ENCODE assay signal across 11 mouse cellular contexts in the genomic region with DNA sequence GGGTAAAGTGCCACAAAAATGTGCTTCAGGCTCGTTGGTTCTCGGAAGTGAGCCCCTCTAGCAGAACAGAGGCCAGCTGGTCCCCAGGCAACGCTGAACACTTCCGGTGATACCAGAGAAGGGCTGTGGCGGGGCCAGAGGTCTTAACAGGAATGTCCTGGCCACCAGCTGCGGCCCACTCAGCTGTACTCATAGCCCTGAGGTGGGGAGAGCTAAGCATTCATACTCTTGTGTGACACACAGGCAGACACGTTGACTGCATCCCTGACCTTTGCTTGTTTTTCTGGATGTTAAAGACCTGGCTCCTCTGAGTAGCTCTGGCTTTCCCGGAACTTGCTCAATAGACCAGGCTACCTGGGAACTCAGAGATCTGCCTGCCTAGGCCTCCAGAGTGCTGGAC. TPM values are rescaled to one million over a fixed set of nuclear protein-coding genes. Genes with fewer than 3 reads are reported as not detected.
DNase-seq lines count a peak whose midpoint lies in the region; ATAC-seq and TF ChIP-seq lines count a peak whose summit lies in the region.
"Had no signal": no experiment of that assay in that cellular context is flagged by ENCODE, and none has a peak within 500 bp of the region (broad histone marks: within the 10 kb centered on the region; RNA-seq: fewer than 3 reads in every experiment).

No protein-coding gene starts in this region.

- no peaks in the 10 kb centered on the region for H3K9me3 ChIP-seq in kidney, postnatal 0 days (replicated peaks; ENCODE audit: low read length)
- H3K9me3 ChIP-seq: midbrain, embryonic 12.5 days had no signal

- peak overlapping the region; percentile 25; the same call in 1 of the 2 replicates for H3K27ac ChIP-seq in kidney, postnatal 0 days
- H3K27ac ChIP-seq: midbrain, embryonic 12.5 days had no signal

- H3K27me3 ChIP-seq in kidney, postnatal 0 days (ENCODE audit: insufficient read depth, low read length) = no peaks in the 10 kb centered on the region
- H3K27me3 ChIP-seq: midbrain, embryonic 12.5 days had no signal

- H3K4me2 ChIP-seq in kidney, postnatal 0 days (ENCODE audit: low read length) = no peak overlapping the region
- H3K4me2 ChIP-seq: midbrain, embryonic 12.5 days had no signal

- no peak for TF ChIP-seq CTCF in lung, adult 2 months (IDR thresholded peaks at IDR 0.05; ENCODE audit: insufficient read depth, low read length)
- no peak for TF ChIP-seq CTCF in kidney, postnatal 0 days (IDR thresholded peaks at IDR 0.05; ENCODE audit: low read depth)

- WGBS in lung, adult 2 months = 30% methylated on average over 8 of the region's 8 CpGs
- WGBS in kidney, postnatal 0 days = 28% methylated on average over 8 of the region's 8 CpGs

- no peak overlapping the region for H3K9ac ChIP-seq in kidney, postnatal 0 days (ENCODE audit: low read depth, low read length)
- H3K9ac ChIP-seq: midbrain, embryonic 12.5 days had no signal

- peak; percentile 35 to 78 for DNase-seq in adrenal gland, adult (ENCODE audit: inconsistent age in 2 of 2, low spot score in 1 of 2)
- no peak for DNase-seq in adrenal gland, adult 8-10 months
- peak; percentile 10 to 26 for DNase-seq in lung, adult 18-20 months
- no peak for DNase-seq in lung, adult 2 months
- DNase-seq in kidney, postnatal 0 days (ENCODE audit: low spot score) = peak; percentile 88
- peak; percentile 58 for DNase-seq in mesoderm, embryonic 11.5 days (ENCODE audit: low read depth, low spot score)
- DNase-seq in cerebellum, adult 18-20 months = no peak
- DNase-seq in frontal cortex, postnatal 25 days (ENCODE audit: low spot score in 2 of 2) = no peak
- DNase-seq: cerebellum, adult 8-10 months; right cerebral cortex, postnatal 4 days had no signal

- H3K4me1 ChIP-seq in lung, adult 2 months (ENCODE audit: control insufficient read depth, insufficient read depth, low read length) = no peaks in the 10 kb centered on the region
- H3K4me1 ChIP-seq in kidney, postnatal 0 days (replicated peaks; ENCODE audit: insufficient read depth, low read length) = no peaks in the 10 kb centered on the region

- no peak for TF ChIP-seq POLR2A in lung, adult 2 months (IDR thresholded peaks at IDR 0.05; ENCODE audit: borderline replicate concordance, extremely low read depth, low read depth, low read length)

- no peaks in the 10 kb centered on the region for H3K36me3 ChIP-seq in kidney, postnatal 0 days (ENCODE audit: insufficient read depth, low read length)
- H3K36me3 ChIP-seq: midbrain, embryonic 12.5 days had no signal

- peak; percentile 77; the same call in 1 of the 2 replicates for ATAC-seq in kidney, postnatal 0 days (replicated peaks; ENCODE audit: low FRiP score, low read depth)

- no peak overlapping the region for H3K4me3 ChIP-seq in lung, adult 2 months (replicated peaks; ENCODE audit: extremely low read depth, low read depth, low read length)
- no peak overlapping the region for H3K4me3 ChIP-seq in kidney, postnatal 0 days (replicated peaks; ENCODE audit: low read depth, low read length)
- H3K4me3 ChIP-seq: midbrain, embryonic 12.5 days had no signal

RNA-seq across cellular contexts. Expression of a gene that starts 38.3 kb away (rescaled TPM):
- 100 to 1,000 TPM in 3 of 4 experiments, 10 to 100 TPM in 1; 100.0 to 113 (median 106) TPM for total RNA-seq in adrenal gland, adult 8-10 months (2022)
- 35.5 and 36.6 TPM in 2 replicates for polyA plus RNA-seq in lung, adult 2 months (2012; rRNA removed)
- 54.7 and 55.2 TPM in 2 replicates for polyA plus RNA-seq in kidney, postnatal 0 days (2015; fragmentation: Nextera tagmentation; extraction: Ambion mirVana)

RNA-seq across cellular contexts. Expression of a gene that starts 39.4 kb away (rescaled TPM):
- total RNA-seq in adrenal gland, adult 8-10 months (2022) = 100 to 1,000 TPM; 116 to 149 (median 129) TPM
- 52.0 and 62.4 TPM in 2 replicates for polyA plus RNA-seq in lung, adult 2 months (2012; rRNA removed)
- 89.4 and 92.5 TPM in 2 replicates for polyA plus RNA-seq in kidney, postnatal 0 days (2015; fragmentation: Nextera tagmentation; extraction: Ambion mirVana)

Comparison
In these comparisons a context has a peak if more than half of its experiments do, and no peak if none do; other contexts are left out.
1. DNase-seq: peak in adrenal gland, adult (2 of 2), lung, adult 18-20 months (2 of 2), kidney, postnatal 0 days (single experiment) and mesoderm, embryonic 11.5 days (single experiment); none in adrenal gland, adult 8-10 months (single experiment), lung, adult 2 months (single experiment), cerebellum, adult 18-20 months (0 of 2) and frontal cortex, postnatal 25 days (0 of 2).